Mouse (Mus musculus) olfactory bulb, adult 2 months (tissue): ENCODE data around the gene Gm10309.

ENCODE experiments used
- CTCF ChIP-seq: fragments of 200-500 bp; IDR thresholded peaks from 2 replicates; pipeline ENCODE4 v1.5.1; 2012; ENCODE audit warnings: low read depth, mild to moderate bottlenecking, low read length, moderate library complexity; ENCODE audit not compliant: insufficient read depth
- POLR2A ChIP-seq: fragments of 200-500 bp; IDR thresholded peaks from 2 replicates; pipeline ENCODE4 v1.6.1; 2012; ENCODE audit warnings: mild to moderate bottlenecking, low read depth, low read length, moderate library complexity; ENCODE audit not compliant: insufficient read depth

GRCm38 (mm10) chr17:86493891-86494420 lies 11.1 kb downstream of the Gm10309 start:
- no peak for TF ChIP-seq CTCF
- no peak for TF ChIP-seq POLR2A
